Mouse (Mus musculus): Measurements from ENCODE around the gene Tmem160.
A peak's percentile ranks its signal among the peaks of the same experiment; 100 is the strongest.

Tmem160 gene

GRCm38 (mm10) chr7:16452587-16453073 is at the start of gene Tmem160:
Gene Tmem160 (plus strand): TSS chr7:16452779.
- peak; percentile 97 for DNase-seq (ENCODE audit: low read depth, low spot score)

DNA sequence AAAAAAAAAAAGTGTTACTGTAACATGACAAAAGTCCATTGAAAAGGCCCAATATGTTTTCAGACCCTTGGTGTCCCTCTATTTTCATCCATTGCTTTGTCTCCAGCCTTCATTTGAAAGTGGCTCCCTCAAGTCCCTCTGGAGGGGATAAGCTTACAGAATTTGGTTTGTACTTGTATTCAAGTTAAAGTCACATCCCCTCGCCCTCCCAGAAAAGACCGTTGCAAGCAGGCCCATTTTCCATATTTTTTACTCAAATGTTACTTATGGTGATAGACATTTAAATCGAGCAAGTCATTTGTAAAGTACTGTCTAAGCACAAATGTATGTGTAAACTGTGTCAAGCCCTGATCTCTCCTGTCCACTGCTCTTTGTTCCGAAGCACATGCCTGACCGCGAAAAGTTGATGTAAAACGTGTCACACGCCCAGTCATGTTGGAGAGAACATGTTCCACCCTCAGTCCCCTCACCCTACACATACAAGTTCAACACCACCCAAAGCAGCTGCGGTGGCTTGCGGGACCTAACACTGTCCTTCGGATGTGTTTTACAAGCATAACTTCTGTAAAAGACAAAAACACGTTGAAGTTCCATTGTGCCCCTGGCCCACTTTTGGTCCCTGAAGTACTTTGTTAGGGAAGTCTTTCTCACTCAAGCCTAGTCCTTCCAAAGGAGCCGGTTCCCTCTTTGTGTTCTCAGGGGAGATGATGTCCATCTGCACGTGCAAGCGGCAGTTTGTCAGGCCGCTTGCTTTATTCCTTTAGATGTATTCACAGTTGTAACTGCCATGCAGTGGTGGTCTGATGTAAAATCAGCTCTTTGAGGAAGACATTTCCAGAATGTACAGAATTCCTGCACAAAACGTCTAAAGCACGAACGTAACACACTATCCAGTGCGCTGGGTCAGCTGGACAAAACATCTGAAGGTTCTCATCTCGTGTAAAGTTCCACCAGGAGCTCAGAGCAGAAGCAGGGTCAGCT is 49.3 kb upstream of the Tmem160 start:
- DNase-seq (ENCODE audit: low read depth, low spot score) = no peak

DNA sequence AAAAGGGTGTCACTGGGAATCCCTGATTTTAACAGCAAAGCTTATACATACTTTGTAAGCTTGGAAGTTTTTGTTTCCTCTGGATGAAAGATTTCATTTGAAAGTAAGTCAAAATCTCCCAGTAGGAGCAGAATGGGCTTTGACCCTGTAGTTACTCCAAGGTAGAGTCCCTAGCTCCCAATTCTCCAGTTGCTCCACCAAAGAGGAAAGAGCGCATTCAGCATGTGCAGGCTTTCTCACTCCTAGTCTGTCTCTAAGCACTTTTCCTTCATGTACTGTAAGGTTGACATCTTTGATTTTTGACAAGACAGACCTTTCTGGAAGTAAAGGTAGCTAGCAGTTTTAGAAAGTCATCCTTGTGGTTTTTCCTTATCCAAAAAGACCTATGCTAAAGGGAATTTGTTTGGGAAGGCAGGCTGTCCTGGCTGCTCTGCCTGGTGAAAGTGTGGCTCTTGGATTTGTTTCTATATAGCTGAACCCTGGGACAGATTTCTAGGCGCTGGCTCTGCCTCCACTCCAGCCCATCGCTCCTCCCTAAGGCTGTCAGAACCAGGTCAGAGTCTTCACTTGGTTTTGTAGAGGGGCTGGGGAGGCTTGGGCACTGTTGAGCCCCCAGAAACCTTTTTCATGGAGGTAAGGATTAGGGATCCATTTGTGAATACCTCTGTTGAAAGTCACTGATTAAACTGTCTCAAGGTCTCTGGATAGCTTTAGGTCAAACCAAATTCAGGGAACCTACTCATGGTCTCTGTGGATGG is 48.1 kb upstream of the Tmem160 start:
- DNase-seq (ENCODE audit: low read depth, low spot score) = no peak

GRCm38 (mm10) chr7:16405073-16405455 is 47.5 kb upstream of the Tmem160 start:
- no peak for DNase-seq (ENCODE audit: low read depth, low spot score)

GRCm38 (mm10) chr7:16405516-16406351 is 46.8 kb upstream of the Tmem160 start:
- DNase-seq (ENCODE audit: low read depth, low spot score) = peak; percentile 48

DNA sequence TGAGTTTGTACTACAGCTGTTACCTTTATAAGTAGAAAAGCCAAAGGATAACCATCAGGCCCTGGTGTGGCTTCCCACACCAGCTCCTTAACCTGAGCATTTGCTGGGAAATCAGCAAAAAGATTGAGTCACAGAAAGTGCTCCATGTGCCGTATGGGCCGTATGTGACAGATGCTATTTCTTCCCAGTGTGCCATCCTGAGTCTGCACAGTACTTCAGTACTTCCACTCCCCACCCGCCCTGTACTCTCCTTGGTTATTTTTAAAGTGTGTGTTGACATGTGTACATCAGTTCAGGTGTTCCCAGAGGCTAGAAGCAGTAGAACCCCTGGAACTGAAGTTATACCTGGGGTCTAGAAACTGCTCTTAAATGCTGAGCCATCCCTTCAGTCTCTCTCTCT is 45.6 kb upstream of the Tmem160 start:
- DNase-seq (ENCODE audit: low read depth, low spot score) = no peak

DNA sequence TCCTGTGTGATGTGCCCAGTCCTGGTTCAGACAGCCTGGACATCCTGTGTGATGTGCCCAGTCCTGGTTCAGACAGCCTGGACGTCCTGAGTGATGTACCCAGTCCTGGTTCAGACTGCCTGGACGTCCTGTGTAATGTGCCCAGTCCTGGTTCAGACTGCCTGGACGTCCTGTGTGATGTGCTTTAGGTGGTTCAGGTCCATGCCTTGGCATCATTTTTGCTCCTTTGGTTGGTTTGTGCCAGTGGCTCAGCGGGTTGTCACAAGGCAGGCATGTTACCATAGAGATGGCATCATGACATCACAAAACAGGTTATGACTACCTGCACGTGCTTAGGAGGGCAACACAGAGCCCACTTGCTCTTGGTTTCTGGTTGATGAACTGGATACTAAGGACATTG is 41.5 kb upstream of the Tmem160 start:
- DNase-seq (ENCODE audit: low read depth, low spot score) = no peak

DNA sequence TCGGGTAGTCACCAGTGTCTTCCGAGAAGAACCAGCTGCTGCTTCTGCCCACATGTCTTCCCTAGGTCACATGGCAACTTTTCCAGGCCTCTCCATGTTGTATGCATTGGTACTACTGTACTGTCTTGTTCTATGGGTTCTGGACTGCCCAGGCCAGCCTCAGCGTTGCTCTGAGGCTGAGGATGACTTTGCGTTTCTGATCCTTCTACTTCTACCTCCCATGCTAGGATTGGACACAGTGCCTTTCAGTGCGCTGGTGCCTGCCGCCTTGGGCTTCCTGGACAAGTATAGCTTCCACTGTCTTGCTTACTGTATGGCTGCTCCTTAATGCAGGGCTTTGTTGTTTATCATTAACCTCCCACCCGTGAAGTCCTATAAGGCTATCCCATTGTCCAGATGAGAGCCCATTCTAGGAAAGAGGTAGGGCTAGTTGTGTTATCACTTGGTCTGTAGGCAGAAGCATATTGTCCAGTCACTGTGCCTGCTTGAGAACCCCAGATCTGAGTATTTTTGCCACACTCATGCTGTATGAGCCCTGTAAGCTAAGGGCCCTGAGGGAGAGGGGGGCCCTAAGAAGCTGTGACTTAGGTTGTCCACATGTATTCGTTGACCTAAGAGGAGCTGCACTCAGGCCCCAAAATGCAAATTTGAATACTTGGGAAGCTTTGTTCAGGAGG is 40.2 kb upstream of the Tmem160 start:
- no peak for DNase-seq (ENCODE audit: low read depth, low spot score)

GRCm38 (mm10) chr7:16412930-16413329 is 39.6 kb upstream of the Tmem160 start:
- DNase-seq (ENCODE audit: low read depth, low spot score) = no peak

DNA sequence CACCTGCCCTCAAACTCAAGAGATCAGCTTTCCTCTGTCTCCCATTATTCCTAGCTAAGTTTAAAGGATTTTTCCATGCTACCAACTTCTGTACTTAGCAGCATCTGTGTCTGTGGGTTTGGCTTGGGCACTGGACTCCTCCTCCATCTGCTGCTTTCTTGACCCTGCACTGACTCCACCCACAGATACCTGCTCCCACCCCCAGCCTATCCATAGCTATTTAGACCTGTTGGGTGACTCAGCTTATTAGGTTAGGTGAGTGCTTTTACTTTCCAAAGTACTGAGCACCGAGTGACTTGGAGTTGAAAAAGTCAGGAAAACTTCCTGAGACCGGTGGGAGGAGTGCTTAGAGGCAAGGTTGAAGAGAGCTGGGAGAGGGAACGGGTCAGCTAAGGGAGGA is 37.2 kb upstream of the Tmem160 start:
- no peak for DNase-seq (ENCODE audit: low read depth, low spot score)

DNA sequence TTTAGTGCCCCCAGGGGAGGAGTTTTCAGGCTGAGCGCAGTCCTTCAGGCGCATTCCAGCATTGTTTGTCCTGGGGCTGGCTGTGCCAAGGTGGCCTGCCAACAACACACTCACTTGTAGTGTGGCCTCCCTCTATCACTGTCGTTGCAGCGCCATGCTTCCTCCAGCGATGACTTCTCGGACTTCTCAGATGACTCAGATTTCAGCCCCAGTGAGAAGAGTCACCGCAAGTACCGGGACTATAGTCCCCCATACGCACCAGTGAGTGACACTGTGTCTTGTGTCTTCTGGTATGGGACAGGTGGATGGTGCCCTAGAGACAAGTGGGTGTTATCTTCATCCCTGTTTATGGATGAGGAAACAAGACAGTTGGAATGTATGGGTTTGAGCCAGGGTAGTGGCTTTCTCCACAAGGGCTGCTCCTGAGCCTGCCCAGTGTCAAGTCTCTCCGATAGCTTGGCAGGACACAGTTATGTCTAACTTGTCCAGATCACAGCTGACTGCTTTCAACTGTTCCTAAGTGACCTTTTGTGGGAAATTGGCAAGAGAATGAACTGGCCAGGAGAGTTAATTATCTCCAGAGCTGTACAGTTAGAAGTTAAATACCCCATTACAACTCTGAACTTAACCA is 35.3 kb upstream of the Tmem160 start:
- DNase-seq (ENCODE audit: low read depth, low spot score) = no peak

DNA sequence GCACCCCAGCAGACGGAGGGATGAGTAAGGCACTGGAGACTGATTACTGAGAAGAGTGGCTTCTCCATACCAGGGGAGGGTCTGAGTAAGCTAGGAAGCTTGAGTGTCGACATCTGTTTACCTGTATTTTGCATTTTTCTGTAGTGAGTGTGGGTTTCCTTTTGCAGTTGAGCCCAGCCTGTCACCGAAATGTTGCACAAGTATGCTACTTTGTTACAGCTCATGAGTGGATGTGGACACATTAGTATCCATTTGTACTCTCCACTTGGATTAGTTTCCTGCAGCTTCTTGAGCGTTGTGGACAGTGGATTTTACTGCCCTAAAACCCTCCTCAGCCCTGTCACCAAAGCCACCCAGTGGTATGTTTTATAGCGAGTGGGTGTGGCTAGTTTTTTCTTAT is 33.9 kb upstream of the Tmem160 start:
- DNase-seq (ENCODE audit: low read depth, low spot score) = no peak

GRCm38 (mm10) chr7:16420493-16421118 is 32.0 kb upstream of the Tmem160 start:
- DNase-seq (ENCODE audit: low read depth, low spot score) = no peak

DNA sequence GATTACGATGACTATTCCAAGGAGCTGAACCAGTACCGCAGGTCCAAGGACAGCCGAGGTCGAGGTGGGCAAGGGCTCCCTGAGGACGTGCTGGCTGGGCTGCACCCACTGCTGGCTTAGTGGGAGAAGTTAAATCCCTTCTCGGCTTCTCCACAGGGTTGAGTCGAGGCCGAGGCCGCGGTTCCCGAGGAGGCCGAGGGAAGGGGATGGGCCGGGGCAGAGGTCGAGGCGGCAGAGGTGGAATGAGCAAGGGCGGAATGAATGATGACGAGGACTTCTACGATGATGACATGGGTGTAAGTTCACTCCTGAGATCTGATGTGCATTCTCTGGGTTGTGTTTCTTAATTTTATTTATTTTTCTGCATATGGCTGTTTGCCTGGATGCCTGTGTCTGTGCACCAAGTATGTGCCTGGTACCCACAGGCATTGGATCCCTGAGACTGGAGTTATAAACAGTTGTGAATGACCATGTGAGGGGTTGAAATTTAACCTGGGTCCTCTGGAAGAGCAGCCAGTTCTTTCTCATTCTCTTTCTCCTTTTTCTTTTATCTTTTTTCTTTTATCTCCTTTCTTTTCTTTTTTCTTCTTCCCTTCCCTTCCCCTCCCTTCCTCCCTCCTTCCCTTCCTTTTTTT is 30.2 kb upstream of the Tmem160 start:
- no peak for DNase-seq (ENCODE audit: low read depth, low spot score)

- no peak for DNase-seq (ENCODE audit: low read depth, low spot score)
Observed at GRCm38 (mm10) chr7:16423731-16424130, 28.8 kb upstream of the Tmem160 start.

DNA sequence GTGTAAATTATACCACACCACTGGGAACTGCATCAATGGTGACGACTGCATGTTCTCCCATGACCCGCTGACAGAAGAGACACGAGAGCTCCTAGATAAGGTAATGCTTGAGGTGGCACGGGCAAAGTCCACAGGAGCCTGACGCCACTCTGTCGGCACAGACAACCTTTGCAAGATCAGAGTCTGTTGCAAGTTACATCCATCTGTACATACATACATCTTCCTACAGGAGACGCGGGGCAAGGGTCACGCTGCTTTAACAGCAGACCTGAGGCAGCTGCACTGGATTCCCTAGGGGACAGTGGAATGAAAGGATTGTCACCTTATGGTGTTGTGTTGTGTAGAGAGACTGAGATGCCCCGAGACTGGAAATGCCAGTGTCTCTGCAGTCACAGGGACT is 26.9 kb upstream of the Tmem160 start:
- no peak for DNase-seq (ENCODE audit: low read depth, low spot score)

- DNase-seq (ENCODE audit: low read depth, low spot score) = no peak
Observed at GRCm38 (mm10) chr7:16426129-16426729, 26.4 kb upstream of the Tmem160 start.

GRCm38 (mm10) chr7:16433352-16433971 is 19.1 kb upstream of the Tmem160 start:
- no peak for DNase-seq (ENCODE audit: low read depth, low spot score)

GRCm38 (mm10) chr7:16435088-16435487 is 17.5 kb upstream of the Tmem160 start:
- no peak for DNase-seq (ENCODE audit: low read depth, low spot score)

Measured in telencephalon, adult 2 months (tissue).